Mouse (Mus musculus) gastrocnemius, adult 2 months (tissue): ENCODE measurements at regions not wholly inside any gene's neighbourhood (a gene's known extent, or its start where the extent isn't known, plus 50 kb on each side); places are given as distances from the start of the nearest gene placed in this dataset.
A peak's percentile ranks its signal among the peaks of the same experiment; 100 is the strongest.

Source experiments
- DNase-seq: peaks from one replicate; pipeline ENCODE4 v3.0.0; 2022
- H3K27ac ChIP-seq: fragments of 200-600 bp; 2 replicates; pipeline ENCODE4 v1.8.1; 2022; ENCODE audit warnings: mild to moderate bottlenecking
- H3K4me3 ChIP-seq: fragments of 200-600 bp; 2 replicates; pipeline ENCODE4 v1.8.1; 2022; ENCODE audit warnings: mild to moderate bottlenecking, moderate library complexity
- CTCF ChIP-seq: fragments of 200-600 bp; IDR thresholded peaks from 2 replicates; pipeline ENCODE4 v1.8.1; 2022; ENCODE audit warnings: antibody characterized with exemption, mild to moderate bottlenecking, moderate library complexity
- intact Hi-C: fragments of 180-260 bp; cut with DNase I; formaldehyde crosslinking; loops from one replicate; pipeline ENCODE4 v1.15.1; 2025

- no peak for TF ChIP-seq CTCF
These were observed 96.4 kb downstream of the Cstad start for GRCm38 (mm10) chr2:30690925-30691856.

GRCm38 (mm10) chr2:30690307-30690706 lies 95.5 kb downstream of the Cstad start:
- TF ChIP-seq CTCF = no peak
- intact Hi-C loops = no loop called here
- no peak overlapping the region for H3K4me3 ChIP-seq
- H3K27ac ChIP-seq = peak overlapping the region; percentile 94
- DNase-seq = peak; percentile 71

More at GRCm38 (mm10) chr2:30690925-30691856, 96.4 kb downstream of the Cstad start:
- DNase-seq = no peak
- intact Hi-C loops = no loop called here
- Histone ChIP-seq H3K4me3 (no peak overlapping the region), H3K27ac (peak overlapping the region; percentile 94)

- intact Hi-C loops = no loop called here
- Histone ChIP-seq H3K27ac (peak overlapping the region; percentile 35; the same call in 1 of the 2 replicates), H3K4me3 (no peak overlapping the region)
- no peak for TF ChIP-seq CTCF
- no peak for DNase-seq
These were observed 93.6 kb downstream of the Cstad start for GRCm38 (mm10) chr2:30688402-30688801.

- no peak for TF ChIP-seq CTCF
- Histone ChIP-seq H3K27ac (peak overlapping the region; percentile 78), H3K4me3 (peak overlapping the region; percentile 45; the same call in 1 of the 2 replicates)
- intact Hi-C loops = no loop called here
- DNase-seq = peak; percentile 68
These were observed 92.3 kb downstream of the Cstad start for GRCm38 (mm10) chr2:30687121-30687551.

- intact Hi-C loops = no loop called here
- peak overlapping the region; percentile 78 for H3K27ac ChIP-seq
- no peak overlapping the region for H3K4me3 ChIP-seq
- no peak for TF ChIP-seq CTCF
- no peak for DNase-seq
These were observed 91.5 kb downstream of the Cstad start for GRCm38 (mm10) chr2:30686359-30686758.

- Histone ChIP-seq H3K4me3 (no peak overlapping the region), H3K27ac (peak overlapping the region; percentile 84)
- peak; percentile 53 for DNase-seq
- TF ChIP-seq CTCF = no peak
- intact Hi-C loops = no loop called here
These were observed 90.5 kb downstream of the Cstad start for GRCm38 (mm10) chr2:30685137-30685860.

- no peak for DNase-seq
- Histone ChIP-seq H3K4me3 (no peak overlapping the region), H3K27ac (peak overlapping the region; percentile 84)
- TF ChIP-seq CTCF = no peak
- intact Hi-C loops = no loop called here
These were observed 89.6 kb downstream of the Cstad start for GRCm38 (mm10) chr2:30684461-30684860.

GRCm38 (mm10) chr2:30682146-30682825 lies 87.4 kb downstream of the Cstad start:
- intact Hi-C loops = no loop called here
- H3K27ac ChIP-seq = no peak overlapping the region
- no peak for DNase-seq
- H3K4me3 ChIP-seq = no peak overlapping the region
- TF ChIP-seq CTCF = no peak

- H3K27ac ChIP-seq = no peak overlapping the region
- no peak overlapping the region for H3K4me3 ChIP-seq
- DNase-seq = no peak
- TF ChIP-seq CTCF = no peak
- intact Hi-C loops = no loop called here
These were observed 86.8 kb downstream of the Cstad start for GRCm38 (mm10) chr2:30681642-30682041.

- H3K4me3 ChIP-seq = no peak overlapping the region
- intact Hi-C loops = no loop called here
- peak overlapping the region; percentile 41 for H3K27ac ChIP-seq
- no peak for DNase-seq
- TF ChIP-seq CTCF = no peak
These were observed 84.2 kb downstream of the Cstad start for GRCm38 (mm10) chr2:30679041-30679440.

- Histone ChIP-seq H3K27ac (peak overlapping the region; percentile 86), H3K4me3 (peak overlapping the region; percentile 71)
- intact Hi-C loops = no loop called here
- TF ChIP-seq CTCF = no peak
- no peak for DNase-seq
These were observed 82.7 kb downstream of the Cstad start for GRCm38 (mm10) chr2:30677498-30677897.

- intact Hi-C loops = no loop called here
- peak; percentile 81 for DNase-seq
- TF ChIP-seq CTCF = no peak
- Histone ChIP-seq H3K27ac (peak overlapping the region; percentile 86), H3K4me3 (peak overlapping the region; percentile 71)
These were observed 82.1 kb downstream of the Cstad start for GRCm38 (mm10) chr2:30676833-30677459.
